Comparison of ENCODE assay signal across 16 mouse cellular contexts in the genomic region with DNA sequence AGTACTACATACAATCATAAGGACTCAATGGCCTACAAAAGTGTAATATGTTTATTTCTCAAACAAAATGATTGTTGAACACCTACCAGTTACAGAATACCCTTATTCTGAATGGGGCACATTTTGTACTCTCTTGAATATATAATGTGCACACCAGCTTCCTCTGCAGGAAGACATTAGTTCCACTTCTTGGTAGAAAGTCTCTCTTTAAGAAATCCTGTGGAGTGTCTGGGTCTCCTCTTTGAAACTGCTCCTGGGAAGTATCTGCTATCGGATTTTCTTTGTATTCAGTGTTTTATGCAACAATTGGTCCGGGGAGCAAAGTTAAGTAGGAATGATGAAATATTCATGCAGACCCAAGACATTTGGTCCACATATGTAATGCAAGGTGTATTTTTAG.
"Had no signal": no experiment of that assay in that cellular context is flagged by ENCODE, and none has a peak within 500 bp of the region (broad histone marks: within the 10 kb centered on the region; RNA-seq: fewer than 3 reads in every experiment).

No protein-coding gene starts in this region.

- H3K9me3 ChIP-seq: intestine, embryonic 15.5 days; limb, embryonic 13.5 days; megakaryocyte, embryonic 14.5 days; neural tube, embryonic 13.5 days; stomach, embryonic 15.5 days had no signal

- H3K27ac ChIP-seq: intestine, embryonic 15.5 days; layer of hippocampus, adult 2 months; limb, embryonic 13.5 days; liver, embryonic 14.5 days; neural tube, embryonic 13.5 days; stomach, embryonic 15.5 days had no signal

- H3K36me3 ChIP-seq: intestine, embryonic 15.5 days; limb, embryonic 13.5 days; neural tube, embryonic 13.5 days; stomach, embryonic 15.5 days had no signal

- H3K9ac ChIP-seq: intestine, embryonic 15.5 days; limb, embryonic 13.5 days; liver, embryonic 14.5 days; neural tube, embryonic 13.5 days; stomach, embryonic 15.5 days had no signal

- H3K4me2 ChIP-seq: intestine, embryonic 15.5 days; limb, embryonic 13.5 days; neural tube, embryonic 13.5 days; stomach, embryonic 15.5 days had no signal

- H3K4me3 ChIP-seq: intestine, embryonic 15.5 days; layer of hippocampus, adult 2 months; limb, embryonic 13.5 days; megakaryocyte, embryonic 14.5 days; neural tube, embryonic 13.5 days; stomach, embryonic 15.5 days had no signal

- H3K4me1 ChIP-seq: intestine, embryonic 15.5 days; megakaryocyte, embryonic 14.5 days; stomach, embryonic 15.5 days had no signal

- H3K27me3 ChIP-seq: intestine, embryonic 15.5 days; limb, embryonic 13.5 days; megakaryocyte, embryonic 14.5 days; neural tube, embryonic 13.5 days; stomach, embryonic 15.5 days had no signal

- ATAC-seq: intestine, embryonic 15.5 days had no signal

- DNase-seq: kidney, adult 18-20 months; kidney, postnatal 10 days; kidney, postnatal 4 days; left cerebral cortex, postnatal 4 days; lung, adult 18-20 months; lung, postnatal 36 days; right cerebral cortex, postnatal 14 days; thymus, adult 2 months; thymus, postnatal 36 days had no signal
